Mouse (Mus musculus) neural tube, embryonic 11.5 days (tissue): ENCODE results near the gene Klk1b5. TPM values are rescaled to one million over a fixed set of nuclear protein-coding genes. Genes with fewer than 3 reads are reported as not detected.

ENCODE experiments used
- ATAC-seq: fragments of 200-750 bp; cut with Nextera tagmentation; 2 replicates; pipeline ENCODE4 v1.8.0; 2017; ENCODE audit warnings: moderate number of reproducible peaks, mild to moderate bottlenecking, moderate TSS enrichment, moderate library complexity; ENCODE audit not compliant: insufficient read depth, low FRiP score, low TSS enrichment
- DNase-seq: peaks from one replicate; pipeline ENCODE4 v3.0.0-alpha.2; 2015; ENCODE audit warnings: low spot score
- H3K27ac ChIP-seq: fragments of 300-500 bp; sonication (generic); 2 replicates; pipeline ENCODE4 v1.5.1; 2014; ENCODE audit warnings: low read depth, mild to moderate bottlenecking, low read length
- H3K27me3 ChIP-seq: fragments of 300-500 bp; sonication (generic); 2 replicates; pipeline ENCODE4 v1.6.1; 2014; ENCODE audit warnings: mild to moderate bottlenecking, low read length, mixed read lengths; ENCODE audit not compliant: control insufficient read depth, insufficient read depth
- H3K36me3 ChIP-seq: fragments of 300-500 bp; sonication (generic); 2 replicates; pipeline ENCODE4 v1.6.1; 2014; ENCODE audit warnings: mild to moderate bottlenecking, low read length, moderate library complexity, mixed read lengths; ENCODE audit not compliant: control insufficient read depth, insufficient read depth
- H3K4me1 ChIP-seq: fragments of 300-500 bp; sonication (generic); 2 replicates; pipeline ENCODE4 v1.6.1; 2014; ENCODE audit warnings: low read length, mixed read lengths; ENCODE audit not compliant: control insufficient read depth, insufficient read depth
- H3K4me2 ChIP-seq: fragments of 300-500 bp; sonication (generic); 2 replicates; pipeline ENCODE4 v1.6.1; 2014; ENCODE audit warnings: low read depth, mild to moderate bottlenecking, moderate library complexity
- H3K4me3 ChIP-seq: fragments of 300-500 bp; sonication (generic); 2 replicates; pipeline ENCODE4 v1.5.1; 2014; ENCODE audit warnings: low read depth, low read length
- H3K9ac ChIP-seq: fragments of 300-500 bp; sonication (generic); 2 replicates; pipeline ENCODE4 v1.6.1; 2014; ENCODE audit warnings: mild to moderate bottlenecking, low read length
- H3K9me3 ChIP-seq: fragments of 300-500 bp; sonication (generic); 2 replicates; pipeline ENCODE4 v1.6.1; 2016; ENCODE audit warnings: low read length; ENCODE audit not compliant: control insufficient read depth
- WGBS: fragments of 180-500 bp; shearing (Covaris S2); extraction: QIAGEN DNeasy Blood & Tissue Kit; methylation state at CpG from one replicate; pipeline ENCODE4 v1.1.7; 2014; 5-methylcytosine and 5-hydroxymethylcytosine counted together
- polyA plus RNA-seq: library from polyadenylated mRNA; unstranded; fragments of >200 nt; fragmentation: Nextera tagmentation; extraction: Ambion mirVana; gene quantifications from 2 replicates; pipeline ENCODE4 v1.2.1, GENCODE M21; 2014

Gene Klk1b5
- polyA plus RNA-seq, 1 experiment from 2014 or later, result not detected

GRCm38 (mm10) chr7:44262791-44263643, 47.3 kb downstream of the Klk1b5 start:
- H3K9ac ChIP-seq, result no peak overlapping the region
- WGBS, result 2% methylated on average over 34 of the region's 34 CpGs
- no peak overlapping the region for H3K27ac ChIP-seq
- DNase-seq (peak; percentile 97), ATAC-seq (peak; percentile 73)
- peaks cover 4% of the 10 kb centered on the region; the same call in 1 of the 2 replicates for H3K27me3 ChIP-seq
- H3K36me3 ChIP-seq, result no peaks in the 10 kb centered on the region
- H3K4me3 ChIP-seq, result 0 out of 2 replicates have a peak overlapping the region, but pooled peaks have one; percentile 8
- H3K4me2 ChIP-seq, result peak overlapping the region; percentile 39
- H3K4me1 ChIP-seq, result no peaks in the 10 kb centered on the region
- H3K9me3 ChIP-seq, result no peaks in the 10 kb centered on the region

GRCm38 (mm10) chr7:44268117-44268516, 52.4 kb downstream of the Klk1b5 start:
- Histone ChIP-seq H3K4me3 (no peak overlapping the region), H3K9ac (no peak overlapping the region), H3K4me1 (no peaks in the 10 kb centered on the region), H3K27ac (no peak overlapping the region), H3K27me3 (peaks cover 4% of the 10 kb centered on the region; the same call in 1 of the 2 replicates), H3K9me3 (no peaks in the 10 kb centered on the region), H3K4me2 (no peak overlapping the region), H3K36me3 (no peaks in the 10 kb centered on the region)
- WGBS, result 82% methylated on average over 11 of the region's 11 CpGs
- ATAC-seq, result no peak
- DNase-seq, result no peak

- ATAC-seq (no peak), DNase-seq (no peak)
- Histone ChIP-seq H3K27me3 (peaks cover 4% of the 10 kb centered on the region; the same call in 1 of the 2 replicates), H3K4me1 (no peaks in the 10 kb centered on the region), H3K4me3 (no peak overlapping the region), H3K4me2 (no peak overlapping the region), H3K27ac (no peak overlapping the region), H3K9me3 (no peaks in the 10 kb centered on the region), H3K9ac (no peak overlapping the region), H3K36me3 (no peaks in the 10 kb centered on the region)
- 77% methylated on average over 2 of the region's 2 CpGs for WGBS
Measured at GRCm38 (mm10) chr7:44269397-44269796, 53.7 kb downstream of the Klk1b5 start.

Other genes starting within 250 kb of the Klk1b5 start
- gene Klk1b1, start 249.2 kb upstream of the Klk1b5 start, polyA plus RNA-seq, result not detected in 2 replicates
- not detected in 2 replicates for gene Klk1b9, start 239.9 kb upstream of the Klk1b5 start, polyA plus RNA-seq
- gene Klk1b11, start 220.1 kb upstream of the Klk1b5 start, polyA plus RNA-seq, result not detected in 2 replicates
- not detected in 2 replicates for gene Klk1b26, start 203.8 kb upstream of the Klk1b5 start, polyA plus RNA-seq
- gene Klk1b27, start 163.7 kb upstream of the Klk1b5 start, polyA plus RNA-seq, result not detected in 2 replicates
- gene Klk1b21, start 113.6 kb upstream of the Klk1b5 start, polyA plus RNA-seq, result not detected in 2 replicates
- not detected in 2 replicates for gene Klk1b22, start 103.3 kb upstream of the Klk1b5 start, polyA plus RNA-seq
- gene Klk1b16, start 79.2 kb upstream of the Klk1b5 start, polyA plus RNA-seq, result not detected in 2 replicates
- gene Klk1b24, start 27.7 kb upstream of the Klk1b5 start, polyA plus RNA-seq, result not detected in 2 replicates
- gene Klk1b3, start 17.8 kb upstream of the Klk1b5 start, polyA plus RNA-seq, result not detected in 2 replicates
- gene Klk1b4, start 8.5 kb upstream of the Klk1b5 start, polyA plus RNA-seq, result not detected in 2 replicates
- not detected in 2 replicates for gene Klk1, start 9.4 kb downstream of the Klk1b5 start, polyA plus RNA-seq
- gene Gm36864, start 20.2 kb downstream of the Klk1b5 start, polyA plus RNA-seq, result not detected in 2 replicates
- 1.1 and 1.2 TPM in 2 replicates for gene 1700028J19Rik, start 30.8 kb downstream of the Klk1b5 start, polyA plus RNA-seq
- gene 2410002F23Rik, start 30.8 kb downstream of the Klk1b5 start, polyA plus RNA-seq, result 143 TPM in 2 replicates
- not detected in 2 replicates for gene Acp4, start 41.4 kb downstream of the Klk1b5 start, polyA plus RNA-seq
- gene Gm15517, start 45.5 kb downstream of the Klk1b5 start, polyA plus RNA-seq, result not detected in 2 replicates
- gene Clec11a, start 91.0 kb downstream of the Klk1b5 start, polyA plus RNA-seq, result 1.9 and 2.4 TPM in 2 replicates
- gene Shank1, start 94.3 kb downstream of the Klk1b5 start, polyA plus RNA-seq, result 4.6 and 4.7 TPM in 2 replicates
- gene Syt3, start 168.2 kb downstream of the Klk1b5 start, polyA plus RNA-seq, result 2.9 and 3.7 TPM in 2 replicates
- gene 1700008O03Rik, start 169.9 kb downstream of the Klk1b5 start, polyA plus RNA-seq, result 1.0 and 1.1 TPM in 2 replicates
- 7.4 and 8.0 TPM in 2 replicates for gene Lrrc4b, start 213.1 kb downstream of the Klk1b5 start, polyA plus RNA-seq
- 1.2 and 1.6 TPM in 2 replicates for gene Aspdh, start 249.4 kb downstream of the Klk1b5 start, polyA plus RNA-seq